Mouse (Mus musculus): ENCODE data around the gene Fkbp5. TPM values are rescaled to one million over a fixed set of nuclear protein-coding genes. Genes with fewer than 3 reads are reported as not detected.
"Not testable (repeated sequence)": the region's sequence is repeated elsewhere in the genome, so short reads cannot be mapped to it uniquely, and the experiment has no call there.

Gene Fkbp5
- total RNA-seq, 2 experiments from 2014 or later: 50.0 to 72.1 TPM

GRCm38 (mm10) chr17:28431931-28432335 lies 85.4 kb downstream of the Fkbp5 start:
- DNase-seq: no peak
- intact Hi-C loops (cut with DNase I): no loop called here

GRCm38 (mm10) chr17:28431038-28431437 lies 86.3 kb downstream of the Fkbp5 start:
- intact Hi-C loops (cut with DNase I): no loop called here
- no peak for DNase-seq

GRCm38 (mm10) chr17:28428474-28429258 lies 88.7 kb downstream of the Fkbp5 start:
- DNase-seq: peak; percentile 73 to 75
- intact Hi-C loops (cut with DNase I): no loop called here

GRCm38 (mm10) chr17:28427666-28428065 lies 89.7 kb downstream of the Fkbp5 start:
- no peak for DNase-seq
- intact Hi-C loops (cut with DNase I): no loop called here

- DNase-seq: peak; percentile 50 to 56
- intact Hi-C loops (cut with DNase I): no loop called here
Measured at GRCm38 (mm10) chr17:28424373-28424772, 93.0 kb downstream of the Fkbp5 start.

GRCm38 (mm10) chr17:28421071-28421470 lies 96.3 kb downstream of the Fkbp5 start:
- DNase-seq: no peak
- intact Hi-C loops (cut with DNase I): no loop called here

- intact Hi-C loops (cut with DNase I): no loop called here
Measured at GRCm38 (mm10) chr17:28420229-28421051, 96.9 kb downstream of the Fkbp5 start.

GRCm38 (mm10) chr17:28419636-28420035 lies 97.7 kb downstream of the Fkbp5 start:
- DNase-seq: peak; percentile 26 to 47
- intact Hi-C loops (cut with DNase I): no loop called here

More at GRCm38 (mm10) chr17:28420229-28421051, 96.9 kb downstream of the Fkbp5 start:
- peak; percentile 48 to 79 for DNase-seq

- intact Hi-C loops (cut with DNase I): no loop called here
- DNase-seq: peak in 1 of 2 experiments; percentile 20
Measured at GRCm38 (mm10) chr17:28418954-28419353, 98.4 kb downstream of the Fkbp5 start.

- DNase-seq; intact Hi-C loops (cut with DNase I): not testable (repeated sequence)
Measured at GRCm38 (mm10) chr17:28418481-28418880, 98.8 kb downstream of the Fkbp5 start.

- no peak for DNase-seq
- intact Hi-C loops (cut with DNase I): no loop called here
Measured at GRCm38 (mm10) chr17:28417771-28418170, 99.6 kb downstream of the Fkbp5 start.

GRCm38 (mm10) chr17:28415271-28415670 lies 102.1 kb downstream of the Fkbp5 start:
- no peak for DNase-seq
- intact Hi-C loops (cut with DNase I): no loop called here

- no peak for DNase-seq
Measured at GRCm38 (mm10) chr17:28411381-28411960, 105.9 kb downstream of the Fkbp5 start.

GRCm38 (mm10) chr17:28410731-28411130 lies 106.6 kb downstream of the Fkbp5 start:
- no peak for DNase-seq
- intact Hi-C loops (cut with DNase I): no loop called here

More at GRCm38 (mm10) chr17:28411381-28411960, 105.9 kb downstream of the Fkbp5 start:
- intact Hi-C loops (cut with DNase I): no loop called here

GRCm38 (mm10) chr17:28408251-28408918 lies 108.9 kb downstream of the Fkbp5 start:
- DNase-seq: no peak
- intact Hi-C loops (cut with DNase I): no loop called here

GRCm38 (mm10) chr17:28407418-28408250 lies 109.7 kb downstream of the Fkbp5 start:
- peak; percentile 81 for DNase-seq
- intact Hi-C loops (cut with DNase I): loop anchor here (1.0 kb wide), 2 partner anchors 48 to 121 kb away; no protein-coding TSS in a partner anchor

GRCm38 (mm10) chr17:28406471-28406870 lies 110.9 kb downstream of the Fkbp5 start:
- no peak for DNase-seq
- intact Hi-C loops (cut with DNase I): no loop called here

- intact Hi-C loops (cut with DNase I): not testable (repeated sequence)
Measured at GRCm38 (mm10) chr17:28404745-28405144, 112.6 kb downstream of the Fkbp5 start.

GRCm38 (mm10) chr17:28404301-28404700 lies 113.0 kb downstream of the Fkbp5 start:
- DNase-seq: no peak
- intact Hi-C loops (cut with DNase I): no loop called here

More at GRCm38 (mm10) chr17:28404745-28405144, 112.6 kb downstream of the Fkbp5 start:
- not testable (repeated sequence) for DNase-seq
